Mouse (Mus musculus) cerebellum, adult 8-10 months (tissue): Measurements from ENCODE around the gene Tbcd.

Source experiments
- DNase-seq: peaks from one replicate; pipeline ENCODE4 v3.0.0; 2022

Tbcd gene

GRCm38 (mm10) chr11:121479476-121480203, 27.9 kb downstream of the Tbcd start:
- DNase-seq: no peak

DNA sequence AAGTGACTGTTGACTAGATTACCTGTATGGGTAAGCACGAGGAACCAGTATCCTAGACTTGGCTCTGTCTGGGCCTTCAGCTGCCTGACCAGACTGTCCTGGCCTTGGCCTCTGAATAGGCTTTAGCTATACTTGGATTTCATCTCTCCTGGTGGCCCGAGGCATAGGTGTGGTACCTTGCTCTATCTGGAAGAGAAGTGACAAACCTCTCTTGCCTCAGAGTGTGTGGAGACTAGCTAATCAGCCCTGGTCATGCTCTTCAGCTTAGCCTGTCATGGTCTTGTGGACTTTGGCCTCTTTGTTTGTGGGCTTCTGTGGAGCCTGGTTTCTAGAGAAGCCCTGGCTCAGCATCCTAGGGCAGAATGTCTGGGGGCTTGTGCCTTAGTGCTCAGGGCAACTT, 29.4 kb downstream of the Tbcd start:
- no peak for DNase-seq

GRCm38 (mm10) chr11:121485882-121486281, 34.1 kb downstream of the Tbcd start:
- DNase-seq: no peak

DNA sequence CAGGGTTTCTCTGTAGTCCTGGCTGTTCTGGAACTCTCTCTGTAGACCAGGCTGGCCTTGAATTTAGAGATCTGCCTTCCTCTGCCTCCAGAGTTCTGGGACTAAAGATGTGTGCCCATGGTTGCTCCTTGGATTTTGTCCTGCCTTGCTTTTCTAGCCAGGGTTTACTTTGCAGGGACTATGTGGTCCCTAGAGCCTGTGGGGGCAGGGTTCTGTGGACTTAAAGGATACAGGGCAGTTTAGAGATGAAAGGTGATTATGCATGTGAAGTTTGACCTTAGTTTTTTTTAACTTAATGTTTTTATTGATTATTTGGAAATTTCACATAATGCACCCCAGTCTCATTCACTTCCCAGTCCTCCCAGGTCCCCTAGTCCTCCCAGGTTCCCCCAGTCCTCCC, 38.9 kb downstream of the Tbcd start:
- no peak for DNase-seq

DNA sequence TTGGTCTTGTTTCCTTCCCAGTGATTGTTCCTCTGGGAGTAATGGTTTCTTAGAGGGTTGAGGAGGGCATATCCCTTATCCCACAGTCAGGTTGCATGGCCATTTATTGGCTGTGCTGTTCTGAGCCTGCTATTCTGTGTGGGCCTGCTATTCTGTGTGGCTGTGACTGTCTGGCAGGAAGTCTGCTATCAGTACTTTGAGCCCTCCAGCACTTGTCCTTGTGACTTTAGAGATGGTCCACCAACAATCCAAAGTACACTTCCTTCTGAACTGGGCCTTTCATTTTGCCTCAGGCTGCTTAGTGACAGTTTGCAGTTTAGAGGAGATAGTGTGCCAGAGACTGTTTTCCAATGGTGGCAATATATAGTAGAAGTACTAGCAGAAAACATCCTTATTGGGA, 48.8 kb downstream of the Tbcd start:
- no peak for DNase-seq

- no peak for DNase-seq
Measured at GRCm38 (mm10) chr11:121501525-121501924, 49.8 kb downstream of the Tbcd start.

- no peak for DNase-seq
Measured at GRCm38 (mm10) chr11:121502000-121502860, 50.5 kb downstream of the Tbcd start.

GRCm38 (mm10) chr11:121508478-121508877, 56.7 kb downstream of the Tbcd start:
- no peak for DNase-seq

- no peak for DNase-seq
Measured at GRCm38 (mm10) chr11:121510512-121511246, 58.9 kb downstream of the Tbcd start.

GRCm38 (mm10) chr11:121512896-121513572, 61.3 kb downstream of the Tbcd start:
- DNase-seq: peak; percentile 24

DNA sequence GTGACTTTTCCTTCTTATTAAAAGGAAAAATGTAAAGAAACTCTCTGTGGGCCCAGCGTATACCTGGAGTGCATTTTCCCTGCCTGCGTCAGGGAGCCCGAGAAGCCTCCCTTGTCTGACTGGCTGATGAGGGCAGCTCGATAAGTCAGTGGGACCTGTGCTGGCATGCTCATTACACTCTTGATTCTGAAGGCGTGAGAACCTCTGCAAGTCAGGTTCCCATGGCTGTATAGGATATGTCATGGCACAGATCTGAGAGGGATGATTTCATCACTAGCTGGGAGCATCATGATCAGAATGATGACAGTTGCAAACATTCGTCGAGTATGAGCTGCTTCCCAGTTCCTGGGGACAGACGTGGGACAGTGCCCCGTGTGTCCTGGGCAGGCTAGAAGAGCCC, 64.2 kb downstream of the Tbcd start:
- DNase-seq: no peak

DNA sequence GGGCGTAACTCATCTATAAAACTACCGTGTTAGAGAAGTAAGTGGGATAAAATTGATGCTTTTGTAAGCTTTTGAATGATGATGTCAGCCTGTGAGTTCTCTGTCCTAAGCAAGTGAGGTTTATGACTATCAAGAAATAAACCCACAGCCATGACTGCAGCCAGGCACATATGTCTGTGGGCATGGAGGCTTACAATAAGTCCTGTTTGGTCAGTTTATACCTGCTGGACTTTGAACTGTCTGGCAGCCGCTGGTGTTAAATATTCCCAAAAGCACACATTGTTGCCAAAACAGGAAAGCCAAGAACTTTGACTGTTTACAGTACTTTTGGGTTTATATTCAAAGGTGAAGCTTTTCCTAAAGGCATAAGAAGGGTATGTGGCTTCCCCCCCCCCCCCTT, 65.2 kb downstream of the Tbcd start:
- DNase-seq: no peak

GRCm38 (mm10) chr11:121517687-121518465, 66.1 kb downstream of the Tbcd start:
- DNase-seq: no peak

GRCm38 (mm10) chr11:121519131-121519530, 67.4 kb downstream of the Tbcd start, which contains the start of gene Zfp750:
Gene Zfp750 (minus strand): TSS chr11:121519333.
- DNase-seq: no peak

DNA sequence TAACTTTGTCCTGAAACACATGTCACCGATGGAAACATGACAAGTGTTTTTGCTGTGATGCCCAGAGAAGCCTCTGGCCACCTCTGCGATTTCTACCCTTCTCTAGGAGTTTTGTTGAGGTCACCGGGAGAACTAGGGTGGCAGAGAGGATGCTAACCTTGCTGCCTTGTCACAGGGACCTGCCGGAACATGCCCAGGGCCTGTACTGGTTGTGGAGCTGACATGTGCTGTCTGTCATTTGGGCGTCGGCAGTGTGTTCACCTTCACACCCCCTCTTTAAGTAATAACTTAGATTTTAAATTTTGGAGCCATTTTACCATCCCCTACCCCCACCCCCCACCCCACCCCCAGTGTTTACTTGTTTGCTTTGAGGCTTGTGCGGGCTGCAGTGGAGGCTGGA, 68.0 kb downstream of the Tbcd start:
- DNase-seq: no peak

DNA sequence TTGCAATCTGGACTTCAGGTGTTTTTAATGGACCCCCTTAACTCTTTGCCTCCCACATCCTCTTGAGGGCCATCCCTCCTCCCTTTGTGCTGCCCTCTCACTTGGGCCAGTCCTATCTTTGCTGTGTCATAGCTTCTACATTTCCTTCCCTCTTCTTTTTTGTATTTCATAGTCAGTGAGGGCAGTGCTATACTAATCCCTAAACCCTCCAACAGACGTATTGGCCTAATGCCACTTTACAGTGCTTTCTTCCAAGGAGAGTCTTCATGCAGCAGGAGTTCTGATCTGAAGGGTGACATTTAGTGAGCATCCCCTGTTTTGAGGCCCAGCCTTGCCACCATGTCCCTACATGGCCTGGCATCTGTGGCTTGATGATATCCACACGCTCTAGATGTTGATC, 69.0 kb downstream of the Tbcd start:
- no peak for DNase-seq

- no peak for DNase-seq
Measured at GRCm38 (mm10) chr11:121522156-121522762, 70.5 kb downstream of the Tbcd start.

DNA sequence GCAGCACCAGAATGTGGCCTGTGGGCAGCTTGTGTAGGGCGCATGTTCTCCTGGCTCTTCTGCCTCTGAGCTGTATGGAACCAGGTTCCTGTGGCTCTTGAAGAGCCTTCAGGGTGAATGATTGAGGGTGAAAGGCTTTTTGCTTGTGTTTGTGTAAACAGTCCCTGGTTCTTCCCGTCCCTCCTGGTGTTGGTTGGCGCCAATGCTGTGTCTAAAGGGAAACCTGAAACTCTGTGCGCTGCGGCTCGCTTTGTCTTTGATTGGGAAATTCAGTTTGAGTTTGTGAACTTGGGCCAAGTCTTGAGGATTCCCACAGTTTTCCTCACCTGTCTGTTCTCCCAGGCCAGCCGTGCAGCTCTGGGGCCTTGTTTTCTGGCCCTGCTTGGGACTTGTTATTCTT, 72.4 kb downstream of the Tbcd start:
- DNase-seq: no peak

- DNase-seq: no peak
Measured at GRCm38 (mm10) chr11:121529747-121530146, 78.0 kb downstream of the Tbcd start.

GRCm38 (mm10) chr11:121536528-121536927, 84.8 kb downstream of the Tbcd start:
- no peak for DNase-seq

DNA sequence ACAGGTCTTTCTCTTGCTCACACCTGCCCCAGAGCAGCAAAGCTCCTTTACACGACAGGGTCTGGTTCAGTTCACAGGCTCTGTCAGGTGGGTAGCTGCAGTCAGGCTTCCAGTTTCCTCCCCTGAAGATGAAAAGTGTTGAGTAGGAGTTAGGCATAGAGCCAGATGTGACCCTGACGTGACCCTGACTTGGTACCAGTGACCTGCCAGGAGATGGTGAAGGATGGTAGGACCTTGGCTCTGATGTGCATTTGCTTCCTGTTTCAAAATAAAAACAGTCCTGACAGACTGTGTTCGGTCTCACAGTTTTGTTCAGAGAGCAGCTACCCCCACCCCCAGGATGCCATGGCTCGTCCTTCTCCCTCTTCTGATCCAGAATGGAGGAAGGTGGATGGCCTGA, 90.7 kb downstream of the Tbcd start:
- no peak for DNase-seq
